Mouse (Mus musculus): ENCODE results near the gene Cir1.

- no peak for TF ChIP-seq POLR2A (IDR thresholded peaks at IDR 0.05; ENCODE audit: control insufficient read depth, low read depth, low read length)
- no peak for TF ChIP-seq CTCF (IDR thresholded peaks at IDR 0.05; ENCODE audit: control insufficient read depth, insufficient read depth, insufficient replicate concordance, low read depth, low read length)
Observed at GRCm38 (mm10) chr2:73274119-73274920, 38.2 kb downstream of the Cir1 start.

Measured in testis, adult 2 months (tissue).